Mouse (Mus musculus): ENCODE results near the gene Map2k5.

Gene Map2k5

GRCm38 (mm10) chr9:63341761-63342160, 35.9 kb downstream of the Map2k5 start:
- no peak for DNase-seq (ENCODE audit: low spot score)

GRCm38 (mm10) chr9:63339256-63339655, 38.4 kb downstream of the Map2k5 start:
- DNase-seq (ENCODE audit: low spot score) = no peak

GRCm38 (mm10) chr9:63338716-63339115, 39.0 kb downstream of the Map2k5 start:
- DNase-seq (ENCODE audit: low spot score) = no peak

GRCm38 (mm10) chr9:63335816-63336215, 41.9 kb downstream of the Map2k5 start:
- DNase-seq (ENCODE audit: low spot score) = no peak

- no peak for DNase-seq (ENCODE audit: low spot score)
Observed at GRCm38 (mm10) chr9:63333074-63333473, 44.6 kb downstream of the Map2k5 start.

- no peak for DNase-seq (ENCODE audit: low spot score)
Observed at GRCm38 (mm10) chr9:63331246-63331645, 46.5 kb downstream of the Map2k5 start.

GRCm38 (mm10) chr9:63328958-63329685, 48.6 kb downstream of the Map2k5 start:
- no peak for DNase-seq (ENCODE audit: low spot score)

- DNase-seq (ENCODE audit: low spot score) = no peak
Observed at GRCm38 (mm10) chr9:63315231-63315630, 62.5 kb downstream of the Map2k5 start.

- DNase-seq (ENCODE audit: low spot score) = no peak
Observed at GRCm38 (mm10) chr9:63314126-63314525, 63.6 kb downstream of the Map2k5 start.

- DNase-seq (ENCODE audit: low spot score) = no peak
Observed at GRCm38 (mm10) chr9:63309956-63310355, 67.7 kb downstream of the Map2k5 start.

GRCm38 (mm10) chr9:63309008-63309407, 68.7 kb downstream of the Map2k5 start:
- DNase-seq (ENCODE audit: low spot score) = no peak

GRCm38 (mm10) chr9:63308441-63308840, 69.3 kb downstream of the Map2k5 start:
- no peak for DNase-seq (ENCODE audit: low spot score)

- no peak for DNase-seq (ENCODE audit: low spot score)
Observed at GRCm38 (mm10) chr9:63302511-63302910, 75.2 kb downstream of the Map2k5 start.

GRCm38 (mm10) chr9:63298656-63299055, 79.0 kb downstream of the Map2k5 start:
- no peak for DNase-seq (ENCODE audit: low spot score)

GRCm38 (mm10) chr9:63295551-63295958, 82.1 kb downstream of the Map2k5 start:
- DNase-seq (ENCODE audit: low spot score) = no peak

- DNase-seq (ENCODE audit: low spot score) = no peak
Observed at GRCm38 (mm10) chr9:63294846-63295245, 82.9 kb downstream of the Map2k5 start.

- no peak for DNase-seq (ENCODE audit: low spot score)
Observed at GRCm38 (mm10) chr9:63293781-63294480, 83.8 kb downstream of the Map2k5 start.

- no peak for DNase-seq (ENCODE audit: low spot score)
Observed at GRCm38 (mm10) chr9:63288676-63289075, 89.0 kb downstream of the Map2k5 start.

- no peak for DNase-seq (ENCODE audit: low spot score)
Observed at GRCm38 (mm10) chr9:63284392-63284791, 93.3 kb downstream of the Map2k5 start.

GRCm38 (mm10) chr9:63281996-63282395, 95.7 kb downstream of the Map2k5 start:
- DNase-seq (ENCODE audit: low spot score) = no peak

GRCm38 (mm10) chr9:63281086-63281485, 96.6 kb downstream of the Map2k5 start:
- no peak for DNase-seq (ENCODE audit: low spot score)

GRCm38 (mm10) chr9:63273781-63274180, 103.9 kb downstream of the Map2k5 start:
- DNase-seq (ENCODE audit: low spot score) = no peak

GRCm38 (mm10) chr9:63269839-63270238, 107.9 kb downstream of the Map2k5 start:
- DNase-seq (ENCODE audit: low spot score) = no peak

- DNase-seq (ENCODE audit: low spot score) = no peak
Observed at GRCm38 (mm10) chr9:63263188-63263587, 114.5 kb downstream of the Map2k5 start.
